Mouse (Mus musculus): ENCODE results near the gene Metrn. TPM values are rescaled to one million over a fixed set of nuclear protein-coding genes. Genes with fewer than 3 reads are reported as not detected.

Metrn gene
- polyA plus RNA-seq (2014; fragmentation: Nextera tagmentation; extraction: Ambion mirVana), result 10.4 and 12.7 TPM in 2 replicates

- DNase-seq, result peak; percentile 94
These were observed at the start of gene Metrn for GRCm38 (mm10) chr17:25796951-25797369. Metrn (minus strand) TSS chr17:25797136.

GRCm38 (mm10) chr17:25844396-25844901 is 47.5 kb upstream of the Metrn start, which contains the start of gene Rhot2:
Rhot2 (minus strand) TSS chr17:25844851.
- Histone ChIP-seq H3K9me3 (ENCODE audit: low read depth, low read length) (no peaks in the 10 kb centered on the region), H3K4me3 (ENCODE audit: low read depth, low read length) (peak within 1 kb of the TSS; percentile 85), H3K4me1 (ENCODE audit: insufficient read depth) (peaks cover 9% of the 10 kb centered on the region), H3K9ac (peak within 1 kb of the TSS; percentile 82), H3K27ac (ENCODE audit: low read depth) (peak within 1 kb of the TSS; percentile 72), H3K27me3 (ENCODE audit: insufficient read depth, low read length) (no peaks in the 10 kb centered on the region), H3K36me3 (ENCODE audit: insufficient read depth) (peaks cover 55% of the 10 kb centered on the region), H3K4me2 (peak within 1 kb of the TSS; percentile 91)
- DNase-seq (peak; percentile 97), ATAC-seq (ENCODE audit: insufficient read depth) (peak; percentile 97)
- WGBS, result 1% methylated on average over 21 of the region's 21 CpGs
- TF ChIP-seq CTCF (IDR thresholded peaks at IDR 0.05; ENCODE audit: low read depth), result peak; percentile 80

More at GRCm38 (mm10) chr17:25796951-25797369, at the start of gene Metrn:
- ATAC-seq (ENCODE audit: insufficient read depth), result peak; percentile 78
- peaks cover 14% of the 10 kb centered on the region for H3K4me1 ChIP-seq (ENCODE audit: insufficient read depth)
- H3K27me3 ChIP-seq (ENCODE audit: insufficient read depth, low read length), result no peaks in the 10 kb centered on the region
- under 1% methylated on average over 35 of the region's 35 CpGs for WGBS
- peak within 1 kb of the TSS; percentile 61 for H3K4me3 ChIP-seq (ENCODE audit: low read depth, low read length)
- 0 out of 2 replicates have a peak, but pooled peaks cover 10% of the 10 kb centered on the region for H3K36me3 ChIP-seq (ENCODE audit: insufficient read depth)
- H3K9ac ChIP-seq, result peak within 1 kb of the TSS; percentile 52
- no peaks in the 10 kb centered on the region for H3K9me3 ChIP-seq (ENCODE audit: low read depth, low read length)
- H3K27ac ChIP-seq (ENCODE audit: low read depth), result peak within 1 kb of the TSS; percentile 64; the same call in 1 of the 2 replicates
- TF ChIP-seq CTCF (IDR thresholded peaks at IDR 0.05; ENCODE audit: low read depth), result no peak
- peak within 1 kb of the TSS; percentile 98 for H3K4me2 ChIP-seq

DNA sequence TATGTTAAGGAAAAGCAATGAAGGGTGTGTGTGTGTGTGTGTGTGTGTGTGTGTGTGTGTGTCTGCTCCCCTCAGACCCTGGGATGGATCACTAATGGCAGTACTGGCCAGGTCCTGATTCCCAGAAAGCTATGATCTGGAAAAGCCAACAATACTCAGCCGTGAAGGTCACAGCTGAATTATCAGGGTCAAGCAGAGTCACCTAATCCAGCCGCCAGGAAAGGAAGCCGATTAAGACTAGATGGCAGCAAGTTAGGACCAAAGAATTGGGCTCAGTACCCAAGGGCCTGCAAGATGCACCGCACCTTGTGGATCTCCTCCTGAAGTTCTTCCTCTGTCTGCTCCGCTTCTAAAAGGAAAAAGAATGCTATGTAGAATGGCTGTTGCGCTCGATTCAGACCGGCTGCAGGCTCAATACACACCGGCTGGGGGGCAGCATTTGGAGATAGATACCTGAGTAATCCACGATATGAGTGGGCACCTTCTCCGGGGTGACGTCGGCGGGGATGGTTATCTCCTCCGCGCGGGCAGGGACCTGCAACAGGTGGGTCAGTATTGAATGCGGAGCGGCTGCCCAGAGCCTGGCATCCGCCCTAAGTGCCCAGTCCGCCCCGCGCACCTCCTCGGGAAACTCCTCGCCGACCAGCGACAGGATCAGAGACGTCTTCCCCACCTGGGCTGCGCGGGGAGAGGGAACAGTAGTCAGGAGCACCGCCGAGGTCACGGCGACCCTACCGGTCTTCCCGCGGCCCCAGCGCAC is 46.9 kb upstream of the Metrn start:
- peak overlapping the region; percentile 72 for H3K27ac ChIP-seq (ENCODE audit: low read depth)
- H3K4me1 ChIP-seq (ENCODE audit: insufficient read depth), result peaks cover 9% of the 10 kb centered on the region
- peak overlapping the region; percentile 82 for H3K9ac ChIP-seq
- no peaks in the 10 kb centered on the region for H3K9me3 ChIP-seq (ENCODE audit: low read depth, low read length)
- H3K4me3 ChIP-seq (ENCODE audit: low read depth, low read length), result peak overlapping the region; percentile 85
- TF ChIP-seq CTCF (IDR thresholded peaks at IDR 0.05; ENCODE audit: low read depth), result no peak
- peak overlapping the region; percentile 91 for H3K4me2 ChIP-seq
- 3% methylated on average over 38 of the region's 38 CpGs for WGBS
- DNase-seq (no peak), ATAC-seq (ENCODE audit: insufficient read depth) (peak; percentile 8; the same call in 1 of the 2 replicates)
- H3K36me3 ChIP-seq (ENCODE audit: insufficient read depth), result peaks cover 55% of the 10 kb centered on the region
- H3K27me3 ChIP-seq (ENCODE audit: insufficient read depth, low read length), result no peaks in the 10 kb centered on the region

DNA sequence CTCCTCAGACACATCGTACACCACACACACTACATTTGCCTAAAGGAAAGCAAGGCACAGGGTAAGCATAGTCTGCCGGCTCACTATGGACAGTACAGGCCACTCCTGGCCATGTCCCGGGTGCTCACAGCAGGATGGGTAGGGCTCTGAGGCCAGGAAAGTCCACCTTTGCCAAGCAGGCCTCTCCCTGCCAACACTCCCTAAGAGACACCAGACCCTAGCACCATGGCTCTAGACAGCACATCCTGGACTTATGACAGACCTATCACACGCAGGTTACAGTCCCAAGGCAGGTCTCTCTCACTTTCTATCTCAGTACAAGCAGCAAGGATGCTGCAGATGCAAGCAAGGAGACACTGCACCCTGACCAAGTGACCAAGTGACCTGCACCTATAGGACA is 46.2 kb upstream of the Metrn start:
- no peak for DNase-seq
- Histone ChIP-seq H3K27ac (ENCODE audit: low read depth) (no peak overlapping the region), H3K4me1 (ENCODE audit: insufficient read depth) (peaks cover 9% of the 10 kb centered on the region), H3K4me2 (peak overlapping the region; percentile 91), H3K36me3 (ENCODE audit: insufficient read depth) (peaks cover 54% of the 10 kb centered on the region), H3K9me3 (ENCODE audit: low read depth, low read length) (no peaks in the 10 kb centered on the region), H3K27me3 (ENCODE audit: insufficient read depth, low read length) (no peaks in the 10 kb centered on the region), H3K4me3 (ENCODE audit: low read depth, low read length) (peak overlapping the region; percentile 85), H3K9ac (peak overlapping the region; percentile 82)
- no peak for ATAC-seq (ENCODE audit: insufficient read depth)
- WGBS, result 86% methylated on average over 4 of the region's 4 CpGs
- TF ChIP-seq CTCF (IDR thresholded peaks at IDR 0.05; ENCODE audit: low read depth), result no peak

DNA sequence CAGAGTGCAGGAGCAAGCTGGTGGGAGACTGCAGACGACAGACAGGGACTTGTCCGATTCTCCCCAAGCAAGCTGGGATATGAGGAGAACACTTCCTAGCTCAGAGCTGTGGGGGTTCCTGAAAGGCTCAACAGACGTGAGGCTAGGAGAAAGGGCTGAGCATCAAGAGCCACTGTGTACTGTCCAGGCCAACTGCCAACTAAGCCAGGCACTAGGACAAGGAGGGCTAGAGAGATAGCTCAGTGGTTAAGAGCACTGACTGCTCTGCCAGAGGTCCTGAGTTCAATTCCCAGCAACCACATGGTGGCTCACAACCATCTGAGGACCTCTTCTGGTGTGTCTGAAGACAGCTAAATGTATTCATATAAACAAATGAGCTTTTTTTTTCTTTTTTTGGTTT is 45.6 kb upstream of the Metrn start:
- H3K4me2 ChIP-seq, result no peak overlapping the region
- peaks cover 54% of the 10 kb centered on the region for H3K36me3 ChIP-seq (ENCODE audit: insufficient read depth)
- H3K9ac ChIP-seq, result no peak overlapping the region
- H3K27ac ChIP-seq (ENCODE audit: low read depth), result no peak overlapping the region
- no peak for ATAC-seq (ENCODE audit: insufficient read depth)
- no peak overlapping the region for H3K4me3 ChIP-seq (ENCODE audit: low read depth, low read length)
- no peaks in the 10 kb centered on the region for H3K27me3 ChIP-seq (ENCODE audit: insufficient read depth, low read length)
- H3K4me1 ChIP-seq (ENCODE audit: insufficient read depth), result peaks cover 9% of the 10 kb centered on the region
- WGBS, result 75% methylated on average over 3 of the region's 3 CpGs
- TF ChIP-seq CTCF (IDR thresholded peaks at IDR 0.05; ENCODE audit: low read depth), result no peak
- H3K9me3 ChIP-seq (ENCODE audit: low read depth, low read length), result no peaks in the 10 kb centered on the region
- no peak for DNase-seq

GRCm38 (mm10) chr17:25841117-25841880 is 44.4 kb upstream of the Metrn start, which contains the start of gene Gm20683:
Gm20683 (minus strand) TSS chr17:25841763.
- Histone ChIP-seq H3K4me2 (no peak within 1 kb of the TSS), H3K9me3 (ENCODE audit: low read depth, low read length) (no peaks in the 10 kb centered on the region), H3K4me1 (ENCODE audit: insufficient read depth) (peaks cover 19% of the 10 kb centered on the region), H3K27ac (ENCODE audit: low read depth) (no peak within 1 kb of the TSS), H3K27me3 (ENCODE audit: insufficient read depth, low read length) (no peaks in the 10 kb centered on the region), H3K9ac (no peak within 1 kb of the TSS), H3K36me3 (ENCODE audit: insufficient read depth) (peaks cover 51% of the 10 kb centered on the region), H3K4me3 (ENCODE audit: low read depth, low read length) (no peak within 1 kb of the TSS)
- WGBS, result 92% methylated on average over 22 of the region's 22 CpGs
- ATAC-seq (ENCODE audit: insufficient read depth) (no peak), DNase-seq (no peak)
- TF ChIP-seq CTCF (IDR thresholded peaks at IDR 0.05; ENCODE audit: low read depth), result no peak
